Mouse (Mus musculus): ENCODE results near the gene Lrig3. TPM values are rescaled to one million over a fixed set of nuclear protein-coding genes. Genes with fewer than 3 reads are reported as not detected.
A peak's percentile ranks its signal among the peaks of the same experiment; 100 is the strongest.

The Lrig3 gene
- total and polyA plus RNA-seq, 2 experiments from 2014 or later, result 4.8 to 16.3 TPM

DNA sequence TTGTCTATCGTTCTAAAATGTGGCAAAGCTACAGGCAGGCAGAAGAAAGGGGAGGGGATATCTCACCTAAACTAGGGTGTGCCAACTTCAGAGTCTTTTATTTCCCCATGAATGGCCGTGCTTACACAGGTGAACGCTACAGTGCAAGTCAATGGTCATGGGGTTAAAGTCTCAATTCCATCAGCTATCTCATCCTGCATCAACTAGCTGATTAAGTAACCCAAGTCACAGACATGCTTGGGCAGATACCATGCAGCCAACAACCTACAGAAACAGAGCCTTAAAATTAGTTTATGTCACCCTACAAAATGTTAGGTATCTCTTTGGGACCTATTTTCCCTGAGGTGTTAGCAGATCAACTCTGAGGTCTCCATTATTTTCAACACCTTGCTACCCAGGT lies 1.3 kb upstream of the Lrig3 start:
- H3K4me3 ChIP-seq (ENCODE audit: low read length), result no peak overlapping the region
- no peak for ATAC-seq
- 92% methylated on average over 3 of the region's 3 CpGs for WGBS
- H3K9ac ChIP-seq (replicated peaks; ENCODE audit: low read length), result no peak overlapping the region
- H3K27ac ChIP-seq, result no peak overlapping the region
- no peaks in the 10 kb centered on the region for H3K36me3 ChIP-seq (ENCODE audit: insufficient read depth, low read length)
- H3K9me3 ChIP-seq (ENCODE audit: low read length), result no peaks in the 10 kb centered on the region
- no peak for TF ChIP-seq CTCF (IDR thresholded peaks at IDR 0.05; ENCODE audit: low read depth)
- H3K4me1 ChIP-seq (ENCODE audit: insufficient read depth, low read length), result no peaks in the 10 kb centered on the region
- no peaks in the 10 kb centered on the region for H3K27me3 ChIP-seq (ENCODE audit: insufficient read depth, low read length)
- no peak for DNase-seq (ENCODE audit: low spot score)
- H3K4me2 ChIP-seq (ENCODE audit: low read depth, low read length), result no peak overlapping the region

DNA sequence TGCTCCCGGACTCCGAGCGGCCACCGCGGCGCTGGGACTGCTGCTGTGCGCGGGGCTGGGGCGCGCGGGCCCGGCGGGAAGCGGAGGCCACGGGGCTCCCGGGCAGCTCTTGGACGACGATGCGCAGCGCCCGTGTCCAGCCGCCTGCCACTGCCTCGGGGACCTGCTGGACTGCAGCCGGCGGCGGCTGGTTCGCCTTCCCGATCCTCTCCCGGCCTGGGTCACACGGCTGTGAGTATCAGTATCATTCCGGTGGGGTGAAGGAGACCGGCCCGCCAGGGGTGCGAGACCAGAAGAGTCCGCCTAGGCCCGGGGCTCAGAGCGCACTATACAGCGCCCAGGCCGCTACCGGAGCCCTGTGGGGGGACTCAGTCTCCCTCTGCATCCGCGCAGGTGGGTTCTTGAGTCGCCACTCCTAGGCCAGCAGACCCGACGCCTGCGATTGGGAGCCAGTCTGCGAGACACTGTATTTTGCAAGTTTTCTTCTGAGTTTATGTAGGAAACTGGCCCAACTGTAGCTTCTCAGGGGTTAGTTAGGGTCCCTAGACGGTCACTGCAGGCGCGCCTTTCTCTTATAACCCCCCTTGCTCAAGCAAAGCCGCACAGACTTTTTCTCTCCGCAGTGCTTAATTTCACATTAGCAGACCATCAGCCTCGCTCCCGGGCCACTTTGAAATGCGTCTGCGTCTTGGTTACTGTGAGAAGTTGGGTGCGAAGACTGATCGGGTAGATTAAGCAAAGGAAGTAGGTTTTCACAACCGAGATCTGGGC lies 698 bp downstream of the Lrig3 start:
- H3K27ac ChIP-seq, result peak overlapping the region; percentile 84
- H3K4me1 ChIP-seq (ENCODE audit: insufficient read depth, low read length), result no peaks in the 10 kb centered on the region
- no peak for TF ChIP-seq CTCF (IDR thresholded peaks at IDR 0.05; ENCODE audit: low read depth)
- peak overlapping the region; percentile 85 for H3K4me3 ChIP-seq (ENCODE audit: low read length)
- under 1% methylated on average over 52 of the region's 59 CpGs for WGBS
- peak; percentile 74 for ATAC-seq
- no peaks in the 10 kb centered on the region for H3K36me3 ChIP-seq (ENCODE audit: insufficient read depth, low read length)
- H3K9ac ChIP-seq (replicated peaks; ENCODE audit: low read length), result peak overlapping the region; percentile 65
- H3K4me2 ChIP-seq (ENCODE audit: low read depth, low read length), result peak overlapping the region; percentile 95
- no peaks in the 10 kb centered on the region for H3K27me3 ChIP-seq (ENCODE audit: insufficient read depth, low read length)
- no peaks in the 10 kb centered on the region for H3K9me3 ChIP-seq (ENCODE audit: low read length)
- DNase-seq (ENCODE audit: low spot score), result peak; percentile 44

DNA sequence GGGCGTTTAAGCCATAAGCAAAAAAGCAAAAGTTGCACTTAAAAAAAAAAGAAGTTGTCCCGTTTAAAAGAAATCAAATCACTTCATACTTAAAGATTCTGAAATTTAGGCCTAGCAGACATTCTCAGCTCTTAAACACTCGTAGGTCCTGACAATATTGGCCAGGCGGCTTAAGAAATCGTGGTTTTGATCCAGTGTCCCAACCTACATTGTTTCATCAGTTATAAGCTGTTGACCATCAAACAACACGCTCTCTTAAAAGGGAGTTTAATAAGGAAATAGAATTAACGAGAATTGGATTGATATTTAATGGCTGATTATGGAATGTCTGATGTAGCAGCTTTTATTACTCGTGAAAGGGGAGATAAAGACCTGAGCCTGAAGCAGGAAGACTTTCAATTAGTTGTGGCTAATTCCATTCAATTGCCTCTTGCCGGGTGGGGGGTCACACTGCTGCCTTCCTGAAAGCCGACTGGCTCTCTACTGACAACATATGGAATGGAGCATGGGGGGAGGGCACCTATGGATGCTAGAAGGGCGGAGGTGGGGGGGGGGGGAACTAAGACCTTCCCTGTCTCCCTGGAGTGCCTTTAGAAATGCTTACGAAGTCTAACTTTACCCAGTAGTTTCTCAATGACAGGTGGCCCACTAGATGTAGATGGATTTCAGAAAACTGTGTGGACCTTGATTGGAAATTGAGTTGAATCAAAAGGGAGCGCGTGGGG lies 1.6 kb downstream of the Lrig3 start:
- no peaks in the 10 kb centered on the region for H3K36me3 ChIP-seq (ENCODE audit: insufficient read depth, low read length)
- H3K4me3 ChIP-seq (ENCODE audit: low read length), result peak overlapping the region; percentile 85
- H3K27me3 ChIP-seq (ENCODE audit: insufficient read depth, low read length), result no peaks in the 10 kb centered on the region
- peak overlapping the region; percentile 84; the same call in 1 of the 2 replicates for H3K27ac ChIP-seq
- H3K4me1 ChIP-seq (ENCODE audit: insufficient read depth, low read length), result no peaks in the 10 kb centered on the region
- no peak for ATAC-seq
- H3K9me3 ChIP-seq (ENCODE audit: low read length), result no peaks in the 10 kb centered on the region
- H3K4me2 ChIP-seq (ENCODE audit: low read depth, low read length), result peak overlapping the region; percentile 95
- peak; percentile 34 for DNase-seq (ENCODE audit: low spot score)
- no peak for TF ChIP-seq CTCF (IDR thresholded peaks at IDR 0.05; ENCODE audit: low read depth)
- peak overlapping the region; percentile 65; the same call in 1 of the 2 replicates for H3K9ac ChIP-seq (replicated peaks; ENCODE audit: low read length)
- WGBS, result 9% methylated on average over 14 of the region's 14 CpGs

DNA sequence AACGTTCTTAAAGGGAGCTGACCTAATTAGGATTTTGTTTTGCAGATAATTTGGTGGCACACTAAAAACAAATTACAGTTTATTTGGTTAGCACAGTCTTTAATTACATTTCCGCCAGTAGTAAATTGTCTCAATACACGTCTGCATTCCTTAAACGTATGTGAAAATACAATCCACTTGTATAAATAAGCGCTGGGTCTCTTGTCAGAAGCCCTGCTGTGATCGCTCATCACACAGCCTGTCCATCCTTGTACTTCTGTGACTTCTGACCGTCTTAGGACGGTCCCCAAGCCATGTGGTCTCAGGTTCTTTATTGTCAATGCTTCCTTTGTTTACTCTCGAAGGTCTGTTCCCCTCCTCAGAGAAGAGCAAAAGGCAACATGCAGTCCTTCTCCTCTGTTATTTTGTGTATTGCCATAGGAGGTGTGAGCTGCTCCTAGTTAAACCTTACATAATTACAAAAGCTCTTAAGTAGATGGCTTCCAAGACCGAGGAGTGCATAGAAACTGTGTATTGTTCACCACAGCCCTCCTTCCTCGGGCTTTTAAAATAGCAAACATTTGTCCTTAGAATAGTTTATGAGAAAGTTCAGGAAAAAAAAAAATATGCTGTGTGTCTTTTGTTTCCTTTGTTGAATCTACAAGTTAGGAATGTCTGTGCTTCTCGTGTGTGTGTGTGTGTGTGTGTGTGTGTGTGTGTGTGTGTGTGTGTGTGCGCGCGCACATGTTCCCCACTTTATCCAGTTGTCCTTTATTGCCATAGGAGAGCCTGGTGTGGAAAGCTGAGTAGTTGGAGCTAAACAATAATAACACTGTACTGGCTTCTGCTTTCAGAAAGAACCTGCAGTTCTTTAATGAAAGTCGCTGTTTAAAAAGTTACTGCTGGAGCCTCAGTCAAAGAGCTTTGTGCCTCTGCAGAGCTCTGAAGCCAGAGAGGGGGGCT lies 2.5 kb downstream of the Lrig3 start:
- Histone ChIP-seq H3K27me3 (ENCODE audit: insufficient read depth, low read length) (no peaks in the 10 kb centered on the region), H3K9me3 (ENCODE audit: low read length) (no peaks in the 10 kb centered on the region), H3K36me3 (ENCODE audit: insufficient read depth, low read length) (no peaks in the 10 kb centered on the region), H3K4me3 (ENCODE audit: low read length) (peak overlapping the region; percentile 85), H3K4me1 (ENCODE audit: insufficient read depth, low read length) (no peaks in the 10 kb centered on the region), H3K4me2 (ENCODE audit: low read depth, low read length) (peak overlapping the region; percentile 95), H3K9ac (replicated peaks; ENCODE audit: low read length) (peak overlapping the region; percentile 65; the same call in 1 of the 2 replicates), H3K27ac (peak overlapping the region; percentile 72)
- peak; percentile 32 for DNase-seq (ENCODE audit: low spot score)
- WGBS, result 6% methylated on average over 16 of the region's 16 CpGs
- peak; percentile 39; the same call in 1 of the 2 replicates for ATAC-seq
- no peak for TF ChIP-seq CTCF (IDR thresholded peaks at IDR 0.05; ENCODE audit: low read depth)

DNA sequence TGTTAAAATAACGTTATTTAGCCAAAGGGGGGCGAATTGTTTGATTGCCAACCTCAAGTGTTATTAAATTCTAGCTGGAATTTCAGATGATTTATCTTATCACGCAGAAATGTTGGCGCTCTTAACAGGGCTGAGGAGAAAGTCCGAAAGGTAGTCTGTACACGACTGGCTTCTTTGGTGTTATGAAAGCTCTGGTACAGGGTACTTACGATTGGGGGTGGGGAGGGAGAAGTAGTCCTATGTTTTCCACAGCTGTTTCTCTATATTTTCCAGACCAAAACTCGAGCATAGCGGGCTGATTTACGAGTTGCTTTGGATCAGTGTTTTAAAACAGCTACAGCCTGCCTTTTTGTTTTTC lies 3.1 kb downstream of the Lrig3 start:
- TF ChIP-seq CTCF (IDR thresholded peaks at IDR 0.05; ENCODE audit: low read depth), result no peak
- ATAC-seq (no peak), DNase-seq (ENCODE audit: low spot score) (peak; percentile 5)
- no peaks in the 10 kb centered on the region for H3K4me1 ChIP-seq (ENCODE audit: insufficient read depth, low read length)
- H3K9ac ChIP-seq (replicated peaks; ENCODE audit: low read length), result peak overlapping the region; percentile 65; the same call in 1 of the 2 replicates
- peak overlapping the region; percentile 85 for H3K4me3 ChIP-seq (ENCODE audit: low read length)
- H3K27me3 ChIP-seq (ENCODE audit: insufficient read depth, low read length), result no peaks in the 10 kb centered on the region
- H3K27ac ChIP-seq, result peak overlapping the region; percentile 72; the same call in 1 of the 2 replicates
- WGBS, result 27% methylated on average over 10 of the region's 10 CpGs
- no peaks in the 10 kb centered on the region for H3K9me3 ChIP-seq (ENCODE audit: low read length)
- H3K4me2 ChIP-seq (ENCODE audit: low read depth, low read length), result peak overlapping the region; percentile 95
- H3K36me3 ChIP-seq (ENCODE audit: insufficient read depth, low read length), result no peaks in the 10 kb centered on the region

DNA sequence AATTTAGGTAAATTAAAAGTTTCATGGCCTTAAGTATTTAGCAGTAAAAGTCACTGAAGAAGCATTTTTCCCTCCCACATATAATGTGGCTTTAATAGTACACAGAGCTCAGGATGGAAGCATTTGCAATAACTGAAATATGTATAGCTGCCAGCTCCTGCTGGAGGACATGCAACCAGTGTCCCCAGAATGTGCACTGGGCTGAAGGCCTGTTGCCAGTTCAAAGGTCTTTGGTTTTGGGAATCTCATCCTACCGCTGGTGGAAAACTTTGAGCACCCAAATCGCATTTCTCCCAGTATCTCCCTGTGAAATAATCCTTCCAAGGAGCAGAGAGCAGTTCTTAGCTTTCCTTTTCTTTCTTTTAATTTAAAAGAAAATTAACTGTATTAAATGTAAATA lies 4.1 kb downstream of the Lrig3 start:
- H3K36me3 ChIP-seq (ENCODE audit: insufficient read depth, low read length), result no peaks in the 10 kb centered on the region
- DNase-seq (ENCODE audit: low spot score), result no peak

More for the DNA sequence above, 4.1 kb downstream of the Lrig3 start:
- no peak for ATAC-seq
- no peaks in the 10 kb centered on the region for H3K27me3 ChIP-seq (ENCODE audit: insufficient read depth, low read length)
- 76% methylated on average over 2 of the region's 2 CpGs for WGBS
- no peak overlapping the region for H3K27ac ChIP-seq
- peak overlapping the region; percentile 10 for H3K4me2 ChIP-seq (ENCODE audit: low read depth, low read length)
- no peaks in the 10 kb centered on the region for H3K9me3 ChIP-seq (ENCODE audit: low read length)
- no peaks in the 10 kb centered on the region for H3K4me1 ChIP-seq (ENCODE audit: insufficient read depth, low read length)
- no peak overlapping the region for H3K9ac ChIP-seq (replicated peaks; ENCODE audit: low read length)
- TF ChIP-seq CTCF (IDR thresholded peaks at IDR 0.05; ENCODE audit: low read depth), result no peak
- H3K4me3 ChIP-seq (ENCODE audit: low read length), result no peak overlapping the region
